Mouse (Mus musculus) stomach, embryonic 14.5 days (tissue): ENCODE data around the gene Ppp1r3d. TPM values are rescaled to one million over a fixed set of nuclear protein-coding genes. Genes with fewer than 3 reads are reported as not detected.

ENCODE experiments used
- ATAC-seq: fragments of 200-750 bp; cut with Nextera tagmentation; 2 replicates; pipeline ENCODE4 v1.8.0; 2017; ENCODE audit warnings: low read depth, moderate TSS enrichment; ENCODE audit not compliant: insufficient number of reproducible peaks, insufficient read depth, low FRiP score
- H3K27ac ChIP-seq: fragments of 300-500 bp; sonication (generic); 2 replicates; pipeline ENCODE4 v1.5.1; 2014; ENCODE audit warnings: mild to moderate bottlenecking, low read length, moderate library complexity, mixed read lengths
- H3K27me3 ChIP-seq: fragments of 300-500 bp; sonication (generic); 2 replicates; pipeline ENCODE4 v1.6.1; 2014; ENCODE audit warnings: low read length, control low read depth, mixed read lengths; ENCODE audit not compliant: control insufficient read depth, insufficient read depth
- H3K36me3 ChIP-seq: fragments of 300-500 bp; sonication (generic); 2 replicates; pipeline ENCODE4 v1.6.1; 2014; ENCODE audit warnings: mild to moderate bottlenecking, control low read depth, low read length, moderate library complexity, mixed read lengths; ENCODE audit not compliant: control insufficient read depth, insufficient read depth
- H3K4me1 ChIP-seq: fragments of 300-500 bp; sonication (generic); 2 replicates; pipeline ENCODE4 v1.6.1; 2014; ENCODE audit warnings: low read length, control low read depth, mixed read lengths; ENCODE audit not compliant: control insufficient read depth, insufficient read depth
- H3K4me2 ChIP-seq: fragments of 300-500 bp; sonication (generic); replicated peaks from 2 replicates; pipeline ENCODE4 v1.6.1; 2014; ENCODE audit warnings: low read depth, low read length, control low read depth
- H3K4me3 ChIP-seq: fragments of 300-500 bp; sonication (generic); 2 replicates; pipeline ENCODE4 v1.5.1; 2014; ENCODE audit warnings: low read depth, low read length, control low read depth
- H3K9ac ChIP-seq: fragments of 300-500 bp; sonication (generic); replicated peaks from 2 replicates; pipeline ENCODE4 v1.6.1; 2014; ENCODE audit warnings: low read depth, mild to moderate bottlenecking, control low read depth, low read length, moderate library complexity, mixed read lengths
- H3K9me3 ChIP-seq: fragments of 300-500 bp; sonication (generic); 2 replicates; pipeline ENCODE4 v1.6.1; 2016; ENCODE audit warnings: low read depth, low read length, control low read depth; ENCODE audit not compliant: control insufficient read depth
- WGBS: fragments of 180-500 bp; shearing (Covaris S2); extraction: QIAGEN DNeasy Blood & Tissue Kit; methylation state at CpG from one replicate; pipeline ENCODE4 v1.1.7; 2014; 5-methylcytosine and 5-hydroxymethylcytosine counted together
- polyA plus RNA-seq: library from polyadenylated mRNA; unstranded; fragments of >200 nt; fragmentation: Nextera tagmentation; extraction: Ambion mirVana; gene quantifications from 2 replicates; pipeline ENCODE4 v1.2.1, GENCODE M21; 2014

Ppp1r3d gene
- polyA plus RNA-seq, 1 experiment from 2014 or later = 3.4 TPM

GRCm38 (mm10) chr2:178412598-178412997 lies 1.7 kb downstream of the Ppp1r3d start:
- H3K36me3 ChIP-seq = no peaks in the 10 kb centered on the region; the same call in 1 of the 2 replicates
- WGBS = 47% methylated on average over 6 of the region's 6 CpGs
- no peak for ATAC-seq
- H3K9ac ChIP-seq = no peak overlapping the region
- no peak overlapping the region for H3K27ac ChIP-seq
- no peaks in the 10 kb centered on the region for H3K27me3 ChIP-seq
- peaks cover 1% of the 10 kb centered on the region; the same call in 1 of the 2 replicates for H3K9me3 ChIP-seq
- H3K4me1 ChIP-seq = peaks cover 20% of the 10 kb centered on the region
- H3K4me2 ChIP-seq = peak overlapping the region; percentile 96; the same call in 1 of the 2 replicates
- H3K4me3 ChIP-seq = no peak overlapping the region

GRCm38 (mm10) chr2:178410286-178410685 lies 4.0 kb downstream of the Ppp1r3d start:
- Histone ChIP-seq H3K27ac (no peak overlapping the region), H3K4me1 (peaks cover 20% of the 10 kb centered on the region), H3K9ac (no peak overlapping the region), H3K4me3 (no peak overlapping the region), H3K36me3 (no peaks in the 10 kb centered on the region), H3K9me3 (peaks cover 7% of the 10 kb centered on the region; the same call in 1 of the 2 replicates), H3K4me2 (no peak overlapping the region), H3K27me3 (no peaks in the 10 kb centered on the region)
- 69% methylated on average over 6 of the region's 6 CpGs for WGBS
- ATAC-seq = no peak

- no peak overlapping the region for H3K9ac ChIP-seq
- H3K4me2 ChIP-seq = no peak overlapping the region
- H3K27ac ChIP-seq = no peak overlapping the region
- H3K36me3 ChIP-seq = no peaks in the 10 kb centered on the region
- no peak for ATAC-seq
- peaks cover 20% of the 10 kb centered on the region for H3K4me1 ChIP-seq
- H3K9me3 ChIP-seq = peaks cover 7% of the 10 kb centered on the region; the same call in 1 of the 2 replicates
- 20% methylated on average over 1 of the region's 1 CpGs for WGBS
- no peak overlapping the region for H3K4me3 ChIP-seq
- H3K27me3 ChIP-seq = no peaks in the 10 kb centered on the region
These were observed 5.2 kb downstream of the Ppp1r3d start for GRCm38 (mm10) chr2:178409024-178409423.

- WGBS = 82% methylated on average over 52 of the region's 52 CpGs
- no peak within 1 kb of the TSS for H3K4me2 ChIP-seq
- H3K9ac ChIP-seq = no peak within 1 kb of the TSS
- H3K4me1 ChIP-seq = peaks cover 8% of the 10 kb centered on the region; the same call in 1 of the 2 replicates
- H3K9me3 ChIP-seq = peaks cover 7% of the 10 kb centered on the region; the same call in 1 of the 2 replicates
- no peaks in the 10 kb centered on the region for H3K36me3 ChIP-seq
- peak; percentile 78 for ATAC-seq
- H3K4me3 ChIP-seq = no peak within 1 kb of the TSS
- H3K27me3 ChIP-seq = no peaks in the 10 kb centered on the region
- H3K27ac ChIP-seq = no peak within 1 kb of the TSS
These were observed 7.0 kb downstream of the Ppp1r3d start, which contains the start of gene Sycp2 for GRCm38 (mm10) chr2:178407053-178407815. TSS of gene Sycp2 (minus strand) at chr2:178407685.

Other genes starting within 250 kb of the Ppp1r3d start
- gene Sycp2, start 6.8 kb downstream of the Ppp1r3d start, polyA plus RNA-seq = 0.22 and 0.24 TPM in 2 replicates
- gene Fam217b, start 52 bp upstream of the Ppp1r3d start, polyA plus RNA-seq = 6.5 and 8.0 TPM in 2 replicates
- gene Cdh26, start 16.1 kb upstream of the Ppp1r3d start, polyA plus RNA-seq = 0.54 and 0.70 TPM in 2 replicates